Mouse (Mus musculus) brain, embryonic 14.5 days (tissue): Measurements from ENCODE around the gene Apod. TPM values are rescaled to one million over a fixed set of nuclear protein-coding genes. Genes with fewer than 3 reads are reported as not detected.
"Not testable (repeated sequence)": the region's sequence is repeated elsewhere in the genome, so short reads cannot be mapped to it uniquely, and the experiment has no call there.

Experiments
- DNase-seq: peaks from one replicate; pipeline ENCODE4 v3.0.0-alpha.2; 2011; ENCODE audit warnings: low read depth
- CTCF ChIP-seq: fragments of 200-500 bp; IDR thresholded peaks from 2 replicates; pipeline ENCODE4 v1.5.1; 2012; ENCODE audit warnings: inconsistent platforms, mild to moderate bottlenecking, moderate library complexity, borderline replicate concordance; ENCODE audit not compliant: insufficient read depth, insufficient read length; ENCODE audit errors: extremely low read depth
- POLR2A ChIP-seq: fragments of 200-500 bp; IDR thresholded peaks from 2 replicates; pipeline ENCODE4 v1.6.1; 2012; ENCODE audit warnings: mild to moderate bottlenecking, inconsistent platforms, borderline replicate concordance; ENCODE audit not compliant: poor library complexity, insufficient read depth, insufficient read length, severe bottlenecking; ENCODE audit errors: extremely low read depth
- polyA plus RNA-seq: library from polyadenylated mRNA; depleted of rRNA; stranded (reverse); fragments of >200 nt; gene quantifications from 2 replicates; pipeline ENCODE4 v1.2.3, GENCODE M21; 2012

The Apod gene
- polyA plus RNA-seq, 1 experiment: 46.7 TPM

DNA sequence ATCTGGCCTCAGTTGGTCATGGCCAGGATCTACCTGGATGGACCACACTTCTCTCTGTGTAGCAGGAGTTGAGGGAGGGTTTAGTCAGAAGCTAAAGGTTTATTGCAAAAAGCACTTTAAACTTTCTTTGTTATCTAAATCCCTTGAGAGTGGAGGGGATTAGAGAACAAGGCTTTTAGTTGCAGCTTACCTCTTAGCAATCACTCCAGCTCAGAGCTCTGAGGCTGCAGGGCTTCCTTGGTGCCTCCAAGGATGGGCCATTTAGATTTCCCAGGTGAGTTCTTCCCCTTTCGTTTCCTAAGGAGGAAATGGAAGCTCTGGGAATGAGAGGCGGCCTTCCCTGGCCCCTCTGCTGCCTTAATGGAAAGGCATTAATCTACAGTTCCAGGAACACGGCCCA, 23.3 kb upstream of the Apod start:
- no peak for DNase-seq
- TF ChIP-seq CTCF (no peak), POLR2A (no peak)

GRCm38 (mm10) chr16:31334796-31335195, 20.2 kb upstream of the Apod start:
- peak; percentile 26 for DNase-seq
- no peak for TF ChIP-seq CTCF
- no peak for TF ChIP-seq POLR2A

DNA sequence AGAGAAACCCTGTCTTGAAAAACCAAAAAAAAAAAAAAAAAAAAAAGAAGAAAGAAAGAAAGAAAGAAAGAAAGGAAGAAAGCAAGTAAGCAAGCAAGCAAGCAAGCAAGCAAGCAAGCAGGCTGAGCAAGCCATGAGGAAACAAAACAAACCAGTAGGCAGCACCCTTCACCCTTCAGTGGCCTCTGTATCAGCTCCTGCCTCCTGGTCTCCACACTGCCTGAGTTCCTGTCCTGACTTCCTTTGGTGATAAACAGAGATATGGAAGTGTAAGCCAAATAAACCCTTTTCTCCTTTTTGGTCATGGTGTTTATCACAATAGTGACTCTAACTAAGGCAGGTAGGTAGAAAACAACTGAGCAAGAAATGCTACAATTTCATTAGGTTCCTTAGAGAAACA, 18.0 kb upstream of the Apod start:
- DNase-seq: no peak
- TF ChIP-seq POLR2A (no peak), CTCF (no peak)

DNA sequence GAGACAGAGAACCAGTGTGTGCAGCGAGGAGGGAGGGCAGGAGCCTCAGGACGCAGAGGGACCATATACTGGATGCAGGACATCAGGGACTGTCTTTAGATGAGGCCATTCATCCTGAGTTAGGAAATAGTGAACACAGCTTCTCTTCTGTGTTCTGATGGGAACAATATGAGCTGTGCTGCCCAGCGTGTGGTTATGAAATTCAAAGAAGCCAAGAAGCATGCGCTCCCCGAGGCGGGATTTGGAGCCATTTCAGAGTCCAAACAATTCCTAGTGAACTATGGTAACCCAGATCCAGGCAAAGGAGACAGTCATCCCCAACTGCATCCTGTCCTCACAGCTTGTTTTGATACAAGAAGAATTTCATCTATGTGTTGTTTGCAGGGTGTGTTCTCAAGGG, 16.4 kb upstream of the Apod start:
- not testable (repeated sequence) for DNase-seq

DNA sequence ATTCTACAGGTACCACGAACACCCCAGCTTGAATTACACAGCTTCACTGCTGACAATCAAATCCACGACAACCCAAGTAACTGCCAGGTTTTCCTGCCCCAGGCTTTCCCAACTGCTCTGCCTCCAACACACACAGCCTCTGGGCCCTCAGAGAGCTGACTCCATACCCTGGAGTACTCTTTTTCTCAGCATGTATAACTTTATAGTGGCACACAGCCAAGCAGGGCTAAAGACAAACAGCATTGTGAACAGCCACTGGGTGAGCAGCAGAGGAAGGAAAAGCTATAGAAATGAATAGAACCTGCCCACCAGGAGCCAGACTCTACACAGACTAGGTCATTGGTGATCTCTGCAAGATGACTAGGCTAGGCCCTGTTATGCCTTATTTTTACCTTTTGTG, 15.1 kb upstream of the Apod start:
- peak; percentile 21 for DNase-seq
- no peak for TF ChIP-seq CTCF
- TF ChIP-seq POLR2A: no peak

- DNase-seq: no peak
These were observed 13.3 kb upstream of the Apod start for GRCm38 (mm10) chr16:31327891-31328290.

DNA sequence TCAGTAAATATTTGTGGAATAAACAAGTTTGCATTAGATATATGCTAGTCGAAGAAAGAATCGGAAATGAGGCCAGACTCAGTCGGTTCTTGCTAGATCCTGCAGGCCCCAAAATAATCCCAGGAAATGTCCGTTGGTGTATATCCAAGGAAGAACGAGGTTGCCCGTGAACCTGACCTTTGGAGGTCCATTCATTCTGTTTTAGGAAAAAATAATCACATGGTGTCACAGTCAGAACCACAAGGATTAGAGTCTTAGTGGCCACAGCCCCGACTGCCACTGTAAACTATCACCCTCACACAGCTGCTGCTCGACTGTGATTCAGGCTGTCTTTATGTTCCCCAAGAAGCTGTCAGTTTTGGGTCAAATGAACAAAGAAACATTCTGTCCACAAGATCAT, 12.8 kb upstream of the Apod start:
- TF ChIP-seq POLR2A (no peak), CTCF (no peak)
- DNase-seq: no peak

More at GRCm38 (mm10) chr16:31327891-31328290, 13.3 kb upstream of the Apod start:
- TF ChIP-seq POLR2A (no peak), CTCF (no peak)

- no peak for DNase-seq
- TF ChIP-seq POLR2A (no peak), CTCF (no peak)
These were observed 12.1 kb upstream of the Apod start for GRCm38 (mm10) chr16:31326679-31327078.

DNA sequence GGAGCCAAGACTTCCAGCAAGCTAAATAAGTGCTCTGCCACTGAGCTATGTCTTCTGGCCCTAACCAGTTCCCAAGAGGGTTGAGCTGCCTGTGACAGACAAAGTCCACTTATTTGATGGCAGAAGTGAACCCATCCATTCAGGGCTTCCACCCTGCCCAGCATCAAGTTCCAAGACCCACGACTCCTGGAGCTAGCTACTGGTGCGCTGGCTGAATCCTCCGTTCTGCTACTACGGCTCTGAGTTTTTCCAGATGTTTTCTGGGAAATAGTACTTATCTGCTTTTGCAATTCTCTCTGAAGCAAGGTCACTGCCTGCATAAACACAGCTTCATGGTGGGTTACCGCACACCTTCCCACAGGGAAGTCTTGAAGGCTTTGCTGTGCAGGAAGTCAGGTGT, 11.4 kb upstream of the Apod start:
- DNase-seq: no peak
- no peak for TF ChIP-seq POLR2A
- TF ChIP-seq CTCF: no peak

DNA sequence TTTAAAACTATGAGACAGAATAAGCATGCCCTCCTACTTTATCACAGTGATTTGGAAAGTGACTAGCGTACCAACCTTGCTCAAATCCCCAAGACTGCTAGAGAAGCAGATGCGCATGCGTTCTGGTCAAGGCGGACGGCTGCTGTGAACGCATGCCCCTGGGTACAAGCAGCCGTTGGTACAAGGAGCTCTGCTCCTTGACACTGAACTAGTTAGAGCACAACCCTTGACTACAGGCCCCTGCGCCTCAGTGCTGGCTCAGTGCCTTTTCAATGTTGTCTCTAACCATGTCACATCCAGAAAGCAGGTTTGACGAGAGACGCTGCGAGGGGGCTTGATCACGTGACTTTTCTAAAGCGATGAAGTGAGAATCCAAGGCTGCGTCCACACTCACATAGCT, 10.5 kb upstream of the Apod start:
- TF ChIP-seq CTCF (no peak), POLR2A (no peak)
- DNase-seq: no peak

DNA sequence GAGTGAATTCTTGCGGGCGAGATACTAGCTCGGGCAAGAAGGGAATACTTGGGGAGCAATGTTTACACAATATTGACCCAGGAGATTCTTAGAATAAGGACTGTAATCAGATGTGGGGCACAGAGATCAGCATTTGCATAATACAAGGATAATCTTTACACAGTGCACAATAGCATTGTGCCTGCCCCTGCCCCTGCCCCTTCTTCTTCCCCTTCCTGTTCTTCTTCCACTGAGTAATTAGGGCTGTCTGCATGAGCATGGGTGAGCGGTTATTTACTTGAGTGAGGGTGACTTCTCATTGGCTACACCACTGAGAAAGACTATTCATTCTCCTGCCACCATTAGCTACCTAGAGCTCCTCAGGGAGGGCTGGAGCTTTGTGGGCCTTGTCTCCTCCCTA, 6.9 kb upstream of the Apod start:
- TF ChIP-seq POLR2A (no peak), CTCF (no peak)
- DNase-seq: no peak

- DNase-seq: no peak
- no peak for TF ChIP-seq POLR2A
- TF ChIP-seq CTCF: no peak
These were observed 6.3 kb upstream of the Apod start for GRCm38 (mm10) chr16:31320954-31321353.

GRCm38 (mm10) chr16:31319723-31320122, 5.1 kb upstream of the Apod start:
- DNase-seq: not testable (repeated sequence)

DNA sequence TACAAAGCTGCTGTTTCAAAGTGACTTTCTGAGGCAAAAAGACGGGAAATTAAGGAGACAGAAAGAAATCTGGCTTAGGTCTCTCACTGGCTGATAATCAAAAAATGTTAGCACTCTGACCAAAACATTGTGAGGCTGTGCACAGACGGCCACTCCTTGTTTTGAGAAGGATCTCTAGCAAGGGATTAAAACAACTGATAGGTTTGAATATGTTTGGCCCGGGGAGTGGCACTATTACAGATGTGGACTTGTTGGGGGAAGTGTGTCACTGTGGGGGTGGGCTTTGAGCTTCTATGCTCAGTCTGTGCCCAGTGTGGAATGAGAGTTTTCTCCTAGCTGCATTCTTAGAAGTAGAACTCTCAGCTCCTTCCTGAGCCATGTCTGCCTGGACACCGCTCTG, 4.7 kb upstream of the Apod start:
- TF ChIP-seq CTCF: no peak
- TF ChIP-seq POLR2A: no peak
- no peak for DNase-seq

DNA sequence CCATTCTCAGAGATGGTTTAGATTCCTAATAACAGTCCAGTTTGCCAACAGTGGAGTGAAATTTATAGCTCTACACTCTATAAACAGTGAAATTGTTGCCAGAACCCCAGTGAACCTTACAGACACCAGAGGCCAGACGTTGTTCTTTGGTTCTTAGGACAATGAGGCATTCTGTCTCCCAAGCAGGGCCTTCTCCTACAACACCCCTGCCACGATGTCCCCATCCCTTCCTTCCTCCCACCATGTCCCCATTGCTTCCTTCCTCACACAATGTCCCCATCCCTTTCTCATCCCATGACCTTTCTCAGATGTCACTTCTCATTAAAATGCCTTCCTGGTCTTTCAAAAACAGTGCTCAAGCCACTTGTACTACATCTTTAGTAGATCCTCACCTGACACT, 3.8 kb upstream of the Apod start:
- DNase-seq: no peak
- TF ChIP-seq CTCF (no peak), POLR2A (no peak)

DNA sequence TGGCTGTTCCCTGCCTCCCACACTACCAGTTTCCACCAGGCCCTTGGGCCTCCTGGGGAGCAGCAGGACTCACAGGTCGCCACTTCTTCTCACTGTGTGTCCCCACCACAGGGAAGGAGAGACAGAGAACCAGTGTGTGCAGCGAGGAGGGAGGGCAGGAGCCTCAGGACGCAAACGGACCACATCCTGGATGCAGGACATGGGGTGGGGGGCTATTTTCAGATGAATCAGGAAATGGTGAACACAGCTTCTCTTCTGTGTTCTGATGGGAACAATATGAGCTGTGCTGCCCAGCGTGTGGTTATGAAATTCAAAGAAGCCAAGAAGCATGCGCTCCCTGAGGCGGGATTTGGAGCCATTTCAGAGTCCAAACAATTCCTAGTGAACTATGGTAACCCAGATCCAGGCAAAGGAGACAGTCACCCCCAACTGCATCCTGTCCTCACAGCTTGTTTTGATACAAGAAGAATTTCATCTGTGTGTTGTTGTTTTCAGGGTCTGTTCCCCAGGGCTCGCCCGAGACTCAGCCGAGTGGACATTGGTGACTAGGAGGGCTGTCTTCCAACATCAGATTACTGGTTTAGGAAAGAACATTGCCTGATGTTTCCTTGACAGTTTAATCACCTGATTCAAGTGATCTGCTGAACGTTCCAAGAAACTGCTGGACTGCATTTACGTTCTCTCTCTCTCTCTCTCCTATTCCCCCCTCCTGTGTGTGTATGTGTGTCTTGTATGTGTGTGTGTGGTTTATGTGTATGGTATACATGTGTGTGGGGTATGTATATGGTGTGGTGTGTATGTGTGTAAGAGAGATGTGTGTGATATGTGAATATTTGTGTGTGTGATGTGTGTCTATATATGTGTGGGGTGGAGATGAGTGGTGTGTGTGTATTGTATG, 1.9 kb upstream of the Apod start:
- DNase-seq: peak; percentile 16
